Mouse (Mus musculus) megakaryocyte-erythroid progenitor cell, adult 5-6 weeks (primary cell): ENCODE measurements around the gene Phox2a. TPM values are rescaled to one million over a fixed set of nuclear protein-coding genes. Genes with fewer than 3 reads are reported as not detected.

Experiments
- ATAC-seq: replicated peaks from 2 replicates; pipeline ENCODE4 v1.8.0; 2016; ENCODE audit warnings: mild to moderate bottlenecking, inconsistent platforms; ENCODE audit not compliant: severe bottlenecking, poor library complexity, low FRiP score, low TSS enrichment
- total RNA-seq, 2 experiments: library from RNA; stranded (forward) in 1 of 2; stranded (reverse) in 1 of 2; fragments of 200-1000, 215-1000 nt in 1 of 2; fragments of >200 nt in 1 of 2; fragmentation: Nextera tagmentation in 1 of 2; gene quantifications; 2 replicates each; pipeline ENCODE4 v1.2.3; 2014 to 2017

Gene Phox2a
- total RNA-seq, 2 experiments from 2014 or later, result not detected

GRCm38 (mm10) chr7:101871296-101871695 is 53.2 kb downstream of the Phox2a start:
- peak; percentile 54 for ATAC-seq

Other genes with a start within 250 kb of the Phox2a start
- 1.4 and 3.7 TPM in 2 replicates for gene Art2b, start 232.7 kb upstream of the Phox2a start, total RNA-seq (2014; fragmentation: Nextera tagmentation)
- gene Art2b, start 232.7 kb upstream of the Phox2a start, total RNA-seq (2017), result 0.84 and 2.7 TPM in 2 replicates
- gene Clpb, start 154.7 kb upstream of the Phox2a start, total RNA-seq (2014; fragmentation: Nextera tagmentation), result 28.3 and 41.2 TPM in 2 replicates
- 25.5 and 26.2 TPM in 2 replicates for gene Clpb, start 154.7 kb upstream of the Phox2a start, total RNA-seq (2017)
- gene Inppl1, start 19.9 kb downstream of the Phox2a start, total RNA-seq (2014; fragmentation: Nextera tagmentation), result 2.1 and 4.6 TPM in 2 replicates
- gene Inppl1, start 19.9 kb downstream of the Phox2a start, total RNA-seq (2017), result 3.5 and 10.2 TPM in 2 replicates
- gene Folr2, start 38.9 kb downstream of the Phox2a start, total RNA-seq (2014; fragmentation: Nextera tagmentation), result not detected in 2 replicates
- gene Folr2, start 38.9 kb downstream of the Phox2a start, total RNA-seq (2017), result not detected in 2 replicates
- gene Anapc15, start 45.4 kb downstream of the Phox2a start, total RNA-seq (2014; fragmentation: Nextera tagmentation), result 131 and 132 TPM in 2 replicates
- gene Anapc15, start 45.4 kb downstream of the Phox2a start, total RNA-seq (2017), result 85.3 and 93.1 TPM in 2 replicates
- gene Folr1, start 52.5 kb downstream of the Phox2a start, total RNA-seq (2014; fragmentation: Nextera tagmentation), result 1.3 TPM in 1 of 2 replicates, not detected in the other
- not detected in 2 replicates for gene Folr1, start 52.5 kb downstream of the Phox2a start, total RNA-seq (2017)
- 47.6 and 53.1 TPM in 2 replicates for gene Lamtor1, start 87.6 kb downstream of the Phox2a start, total RNA-seq (2014; fragmentation: Nextera tagmentation)
- gene Lamtor1, start 87.6 kb downstream of the Phox2a start, total RNA-seq (2017), result 48.8 and 57.6 TPM in 2 replicates
- 0.12 TPM in 1 of 2 replicates, not detected in the other for gene Tomt, start 88.0 kb downstream of the Phox2a start, total RNA-seq (2014; fragmentation: Nextera tagmentation)
- 0.23 TPM in 1 of 2 replicates, not detected in the other for gene Tomt, start 88.0 kb downstream of the Phox2a start, total RNA-seq (2017)
- 2.3 and 4.4 TPM in 2 replicates for gene Lrrc51, start 115.6 kb downstream of the Phox2a start, total RNA-seq (2014; fragmentation: Nextera tagmentation)
- 0.75 TPM in 1 of 2 replicates, not detected in the other for gene Lrrc51, start 115.6 kb downstream of the Phox2a start, total RNA-seq (2017)
- 106 and 112 TPM in 2 replicates for gene Numa1, start 115.8 kb downstream of the Phox2a start, total RNA-seq (2014; fragmentation: Nextera tagmentation)
- gene Numa1, start 115.8 kb downstream of the Phox2a start, total RNA-seq (2017), result 207 and 289 TPM in 2 replicates
- gene Il18bp, start 200.4 kb downstream of the Phox2a start, total RNA-seq (2014; fragmentation: Nextera tagmentation), result 4.7 and 9.2 TPM in 2 replicates
- gene Il18bp, start 200.4 kb downstream of the Phox2a start, total RNA-seq (2017), result 1.1 and 2.7 TPM in 2 replicates
- 12.5 and 12.6 TPM in 2 replicates for gene Rnf121, start 247.2 kb downstream of the Phox2a start, total RNA-seq (2014; fragmentation: Nextera tagmentation)
- gene Rnf121, start 247.2 kb downstream of the Phox2a start, total RNA-seq (2017), result 11.2 and 19.6 TPM in 2 replicates
- 54.5 and 57.5 TPM in 2 replicates for gene Xndc1, start 247.2 kb downstream of the Phox2a start, total RNA-seq (2014; fragmentation: Nextera tagmentation)
- 28.7 and 40.8 TPM in 2 replicates for gene Xndc1, start 247.2 kb downstream of the Phox2a start, total RNA-seq (2017)
- 0.48 and 1.3 TPM in 2 replicates for gene Xntrpc, start 247.4 kb downstream of the Phox2a start, total RNA-seq (2014; fragmentation: Nextera tagmentation)
- 0.08 TPM in 1 of 2 replicates, not detected in the other for gene Xntrpc, start 247.4 kb downstream of the Phox2a start, total RNA-seq (2017)